Mouse (Mus musculus) neural tube, embryonic 11.5 days (tissue): ENCODE data around the gene Wnt1. TPM values are rescaled to one million over a fixed set of nuclear protein-coding genes. Genes with fewer than 3 reads are reported as not detected.
"Not testable (repeated sequence)": the region's sequence is repeated elsewhere in the genome, so short reads cannot be mapped to it uniquely, and the experiment has no call there.

Experiments used
- ATAC-seq: fragments of 200-750 bp; cut with Nextera tagmentation; 2 replicates; pipeline ENCODE4 v1.8.0; 2017; ENCODE audit warnings: moderate number of reproducible peaks, mild to moderate bottlenecking, moderate TSS enrichment, moderate library complexity; ENCODE audit not compliant: insufficient read depth, low FRiP score, low TSS enrichment
- DNase-seq: peaks from one replicate; pipeline ENCODE4 v3.0.0-alpha.2; 2015; ENCODE audit warnings: low spot score
- H3K27ac ChIP-seq: fragments of 300-500 bp; sonication (generic); 2 replicates; pipeline ENCODE4 v1.5.1; 2014; ENCODE audit warnings: low read depth, mild to moderate bottlenecking, low read length
- H3K27me3 ChIP-seq: fragments of 300-500 bp; sonication (generic); 2 replicates; pipeline ENCODE4 v1.6.1; 2014; ENCODE audit warnings: mild to moderate bottlenecking, low read length, mixed read lengths; ENCODE audit not compliant: control insufficient read depth, insufficient read depth
- H3K36me3 ChIP-seq: fragments of 300-500 bp; sonication (generic); 2 replicates; pipeline ENCODE4 v1.6.1; 2014; ENCODE audit warnings: mild to moderate bottlenecking, low read length, moderate library complexity, mixed read lengths; ENCODE audit not compliant: control insufficient read depth, insufficient read depth
- H3K4me1 ChIP-seq: fragments of 300-500 bp; sonication (generic); 2 replicates; pipeline ENCODE4 v1.6.1; 2014; ENCODE audit warnings: low read length, mixed read lengths; ENCODE audit not compliant: control insufficient read depth, insufficient read depth
- H3K4me2 ChIP-seq: fragments of 300-500 bp; sonication (generic); 2 replicates; pipeline ENCODE4 v1.6.1; 2014; ENCODE audit warnings: low read depth, mild to moderate bottlenecking, moderate library complexity
- H3K4me3 ChIP-seq: fragments of 300-500 bp; sonication (generic); 2 replicates; pipeline ENCODE4 v1.5.1; 2014; ENCODE audit warnings: low read depth, low read length
- H3K9ac ChIP-seq: fragments of 300-500 bp; sonication (generic); 2 replicates; pipeline ENCODE4 v1.6.1; 2014; ENCODE audit warnings: mild to moderate bottlenecking, low read length
- H3K9me3 ChIP-seq: fragments of 300-500 bp; sonication (generic); 2 replicates; pipeline ENCODE4 v1.6.1; 2016; ENCODE audit warnings: low read length; ENCODE audit not compliant: control insufficient read depth
- WGBS: fragments of 180-500 bp; shearing (Covaris S2); extraction: QIAGEN DNeasy Blood & Tissue Kit; methylation state at CpG from one replicate; pipeline ENCODE4 v1.1.7; 2014; 5-methylcytosine and 5-hydroxymethylcytosine counted together
- polyA plus RNA-seq: library from polyadenylated mRNA; unstranded; fragments of >200 nt; fragmentation: Nextera tagmentation; extraction: Ambion mirVana; gene quantifications from 2 replicates; pipeline ENCODE4 v1.2.1, GENCODE M21; 2014

Gene Wnt1
- 11.8 and 12.9 TPM in 2 replicates for polyA plus RNA-seq

DNA sequence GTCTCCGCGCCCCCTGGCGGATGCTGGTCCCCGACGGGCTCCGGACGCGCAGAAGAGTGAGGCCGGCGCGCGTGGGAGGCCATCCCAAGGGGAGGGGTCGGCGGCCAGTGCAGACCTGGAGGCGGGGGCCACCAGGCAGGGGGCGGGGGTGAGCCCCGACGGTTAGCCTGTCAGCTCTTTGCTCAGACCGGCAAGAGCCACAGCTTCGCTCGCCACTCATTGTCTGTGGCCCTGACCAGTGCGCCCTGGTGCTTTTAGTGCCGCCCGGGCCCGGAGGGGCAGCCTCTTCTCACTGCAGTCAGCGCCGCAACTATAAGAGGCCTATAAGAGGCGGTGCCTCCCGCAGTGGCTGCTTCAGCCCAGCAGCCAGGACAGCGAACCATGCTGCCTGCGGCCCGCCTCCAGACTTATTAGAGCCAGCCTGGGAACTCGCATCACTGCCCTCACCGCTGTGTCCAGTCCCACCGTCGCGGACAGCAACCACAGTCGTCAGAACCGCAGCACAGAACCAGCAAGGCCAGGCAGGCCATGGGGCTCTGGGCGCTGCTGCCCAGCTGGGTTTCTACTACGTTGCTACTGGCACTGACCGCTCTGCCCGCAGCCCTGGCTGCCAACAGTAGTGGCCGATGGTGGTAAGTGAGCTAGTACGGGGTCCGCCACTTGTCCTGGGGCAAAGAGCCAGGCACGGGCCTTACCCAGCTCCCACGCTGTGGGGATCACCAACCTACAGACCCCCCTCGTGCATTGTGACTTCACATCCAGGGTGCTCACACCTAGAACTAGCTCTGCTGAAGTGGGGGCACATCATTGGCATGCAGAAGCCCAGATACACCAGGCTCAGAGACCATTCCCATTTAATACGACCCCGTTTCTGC is at the start of gene Wnt1:
Wnt1 (plus strand) TSS at position 197 of the 875 bp plus-strand sequence.
- peak within 1 kb of the TSS; percentile 25 for H3K4me2 ChIP-seq

DNA sequence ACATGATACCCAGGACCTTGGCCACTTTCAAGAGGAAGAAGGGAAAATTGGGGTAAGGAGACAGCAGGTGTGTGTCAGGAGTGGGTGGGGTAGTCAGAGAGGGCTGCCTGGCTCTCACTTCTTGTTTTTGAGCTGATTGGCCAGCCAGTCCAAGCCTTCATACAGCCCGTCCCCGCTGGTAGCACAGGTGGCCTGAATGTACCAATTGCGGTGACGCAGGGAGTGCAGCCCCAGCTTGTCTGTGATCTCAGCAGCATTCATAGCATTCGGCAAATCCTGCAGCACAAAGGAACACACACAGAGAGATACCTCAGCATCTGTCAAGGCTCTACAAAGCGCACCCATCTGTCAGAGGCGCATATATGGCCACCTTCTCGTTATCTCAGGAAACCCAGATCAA is 49.4 kb upstream of the Wnt1 start:
- H3K27me3 ChIP-seq = no peaks in the 10 kb centered on the region
- DNase-seq (no peak), ATAC-seq (no peak)
- no peak overlapping the region for H3K9ac ChIP-seq
- H3K4me1 ChIP-seq = no peaks in the 10 kb centered on the region
- peaks cover 16% of the 10 kb centered on the region for H3K36me3 ChIP-seq
- no peak overlapping the region for H3K27ac ChIP-seq
- no peaks in the 10 kb centered on the region for H3K9me3 ChIP-seq
- H3K4me3 ChIP-seq = no peak overlapping the region
- H3K4me2 ChIP-seq = no peak overlapping the region
- 93% methylated on average over 8 of the region's 8 CpGs for WGBS

More for the DNA sequence above, at the start of gene Wnt1:
- peaks cover 77% of the 10 kb centered on the region for H3K27me3 ChIP-seq
- H3K36me3 ChIP-seq = no peaks in the 10 kb centered on the region; the same call in 1 of the 2 replicates
- DNase-seq (peak; percentile 71), ATAC-seq (no peak)
- WGBS = 2% methylated on average over 51 of the region's 51 CpGs
- H3K9ac ChIP-seq = peak within 1 kb of the TSS; percentile 26; the same call in 1 of the 2 replicates
- peaks cover 20% of the 10 kb centered on the region; the same call in 1 of the 2 replicates for H3K4me1 ChIP-seq
- peak within 1 kb of the TSS; percentile 27 for H3K4me3 ChIP-seq
- no peaks in the 10 kb centered on the region for H3K9me3 ChIP-seq
- no peak within 1 kb of the TSS for H3K27ac ChIP-seq

DNA sequence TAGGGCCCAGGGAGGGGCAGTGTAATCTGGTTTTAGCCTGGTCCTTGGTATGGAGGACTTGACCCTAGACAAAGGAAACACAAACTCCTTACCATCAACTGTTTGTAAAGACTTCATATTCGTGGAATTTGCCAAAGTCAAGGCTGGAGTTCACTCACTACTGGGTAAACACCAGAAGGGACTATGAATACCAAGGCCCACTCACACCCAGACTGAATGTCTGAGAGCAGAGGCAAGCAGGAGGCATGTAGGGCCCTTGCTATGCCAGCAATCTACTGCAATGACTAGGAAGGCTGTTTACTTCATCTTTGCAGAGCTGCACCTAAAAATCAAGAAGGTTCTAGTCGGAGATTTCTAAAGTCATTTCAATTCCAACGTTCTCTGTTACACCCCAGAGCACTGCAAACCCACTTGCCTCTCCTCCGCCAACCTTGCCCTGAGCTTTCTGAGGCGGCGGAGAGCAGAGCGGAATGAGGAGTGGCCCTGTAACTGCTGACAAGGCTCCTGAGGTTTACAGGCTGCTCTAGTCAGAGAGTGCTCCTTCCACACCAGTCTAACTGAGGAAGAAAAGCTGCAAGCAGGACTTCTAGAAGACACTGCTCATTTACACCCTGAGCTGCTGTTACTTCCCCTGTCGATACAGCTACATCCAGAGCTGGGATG is 46.8 kb upstream of the Wnt1 start:
- no peak overlapping the region for H3K9ac ChIP-seq
- ATAC-seq = no peak
- H3K4me3 ChIP-seq = no peak overlapping the region
- no peak overlapping the region for H3K4me2 ChIP-seq
- H3K36me3 ChIP-seq = peaks cover 12% of the 10 kb centered on the region
- H3K27ac ChIP-seq = no peak overlapping the region
- H3K4me1 ChIP-seq = no peaks in the 10 kb centered on the region
- no peaks in the 10 kb centered on the region for H3K27me3 ChIP-seq
- DNase-seq = no peak
- H3K9me3 ChIP-seq = no peaks in the 10 kb centered on the region
- 85% methylated on average over 8 of the region's 8 CpGs for WGBS

DNA sequence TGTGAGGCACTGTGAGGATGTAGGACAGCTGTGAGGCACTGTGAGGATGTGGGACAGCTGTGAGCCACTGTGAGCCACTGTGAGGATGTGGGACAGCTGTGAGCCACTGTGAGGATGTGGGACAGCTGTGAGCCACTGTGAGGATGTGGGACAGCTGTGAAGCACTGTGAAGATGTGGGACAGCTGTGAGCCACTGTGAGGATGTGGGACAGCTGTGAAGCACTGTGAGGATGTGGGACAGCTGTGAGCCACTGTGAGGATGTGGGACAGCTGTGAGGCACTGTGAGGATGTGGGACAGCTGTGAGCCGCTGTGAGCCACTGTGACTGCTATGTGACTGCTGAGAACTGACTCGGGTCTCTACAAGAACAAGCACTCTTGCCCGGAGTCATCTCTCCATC is 45.8 kb upstream of the Wnt1 start:
- not testable (repeated sequence) for H3K27ac ChIP-seq, H3K27me3 ChIP-seq, H3K4me2 ChIP-seq, H3K4me3 ChIP-seq, DNase-seq, H3K4me1 ChIP-seq, H3K9me3 ChIP-seq, ATAC-seq, H3K9ac ChIP-seq
- peaks cover 12% of the 10 kb centered on the region for H3K36me3 ChIP-seq
- WGBS = 90% methylated on average over 3 of the region's 3 CpGs

DNA sequence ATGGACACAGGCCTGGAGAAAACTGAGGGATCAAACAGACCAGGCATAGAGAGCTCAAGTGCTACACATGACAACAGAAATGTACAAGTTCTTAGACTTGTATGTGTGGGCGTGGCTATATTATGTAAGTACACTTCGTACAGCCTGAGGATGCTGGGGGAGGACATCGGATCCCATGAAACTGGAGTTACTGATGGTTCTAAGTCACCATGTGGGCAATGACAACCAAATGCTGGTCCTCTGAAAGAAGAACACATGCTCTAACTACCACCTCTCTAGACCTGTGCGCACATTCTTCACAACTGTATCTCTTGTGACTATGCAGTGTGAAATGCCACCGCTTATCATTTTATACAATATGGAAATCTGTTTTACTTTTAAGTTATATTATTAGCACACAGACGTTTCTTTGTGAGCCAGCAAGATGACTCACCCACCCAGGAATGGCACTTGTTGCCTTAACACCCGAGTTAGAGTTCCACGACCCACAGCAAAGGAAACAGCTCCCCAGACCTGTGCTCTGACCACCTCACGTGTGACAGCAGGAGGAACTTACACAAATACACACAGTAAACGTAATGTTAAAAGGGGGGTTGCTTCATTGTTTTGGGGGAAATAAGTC is 43.2 kb upstream of the Wnt1 start:
- DNase-seq = no peak
- no peaks in the 10 kb centered on the region for H3K4me1 ChIP-seq
- no peaks in the 10 kb centered on the region for H3K27me3 ChIP-seq
- H3K4me3 ChIP-seq = no peak overlapping the region
- no peak overlapping the region for H3K4me2 ChIP-seq
- WGBS = 91% methylated on average over 10 of the region's 10 CpGs
- no peak overlapping the region for H3K9ac ChIP-seq
- no peak overlapping the region for H3K27ac ChIP-seq
- no peaks in the 10 kb centered on the region; the same call in 1 of the 2 replicates for H3K36me3 ChIP-seq
- ATAC-seq = no peak
- H3K9me3 ChIP-seq = no peaks in the 10 kb centered on the region

DNA sequence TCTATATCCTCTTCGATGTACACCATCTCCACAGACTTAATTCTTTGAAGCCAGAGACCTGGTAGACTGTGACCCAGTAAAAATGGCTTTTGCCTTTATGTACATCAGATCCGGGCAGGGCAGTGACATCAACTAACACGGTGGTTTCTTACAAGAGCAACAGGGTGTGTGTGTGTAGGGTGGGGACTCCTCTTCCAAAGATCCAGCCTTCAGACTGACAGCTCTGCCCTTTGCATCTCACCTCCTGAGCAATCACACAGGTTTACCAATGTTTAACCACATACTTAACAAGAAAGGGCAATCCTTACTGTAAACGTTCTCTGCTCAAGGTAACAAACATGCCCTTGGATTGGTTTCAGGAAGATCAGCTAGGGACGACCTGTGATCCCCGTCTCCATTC is 42.4 kb upstream of the Wnt1 start:
- no peaks in the 10 kb centered on the region for H3K4me1 ChIP-seq
- H3K4me2 ChIP-seq = no peak overlapping the region
- no peak overlapping the region for H3K9ac ChIP-seq
- DNase-seq = no peak
- H3K36me3 ChIP-seq = no peaks in the 10 kb centered on the region; the same call in 1 of the 2 replicates
- no peaks in the 10 kb centered on the region for H3K9me3 ChIP-seq
- ATAC-seq = no peak
- no peak overlapping the region for H3K27ac ChIP-seq
- 84% methylated on average over 6 of the region's 6 CpGs for WGBS
- H3K4me3 ChIP-seq = no peak overlapping the region
- H3K27me3 ChIP-seq = no peaks in the 10 kb centered on the region

DNA sequence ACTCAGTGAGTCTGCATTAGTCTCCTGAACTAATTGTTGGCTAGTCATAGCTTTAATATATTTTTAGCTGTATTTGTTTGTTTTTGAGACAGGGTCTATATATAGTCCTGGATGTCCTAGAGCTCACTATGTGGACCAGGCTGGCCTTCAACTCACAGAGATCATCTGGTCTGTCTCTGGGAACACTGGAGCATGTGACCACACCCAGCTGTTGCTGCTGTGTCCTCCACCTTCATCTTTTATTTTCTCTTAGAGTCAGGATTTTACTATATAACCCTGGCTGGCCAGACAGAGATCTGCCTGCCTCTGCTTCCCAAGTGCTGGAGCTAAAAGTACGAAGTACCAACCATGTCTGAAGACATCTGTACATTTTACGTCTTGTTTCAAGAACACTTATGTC is 40.6 kb upstream of the Wnt1 start:
- ATAC-seq (no peak), DNase-seq (no peak)
- Histone ChIP-seq H3K4me3 (no peak overlapping the region), H3K9me3 (no peaks in the 10 kb centered on the region), H3K27ac (no peak overlapping the region), H3K36me3 (no peaks in the 10 kb centered on the region), H3K9ac (no peak overlapping the region), H3K4me2 (no peak overlapping the region), H3K4me1 (no peaks in the 10 kb centered on the region), H3K27me3 (no peaks in the 10 kb centered on the region)
- 96% methylated on average over 2 of the region's 2 CpGs for WGBS

DNA sequence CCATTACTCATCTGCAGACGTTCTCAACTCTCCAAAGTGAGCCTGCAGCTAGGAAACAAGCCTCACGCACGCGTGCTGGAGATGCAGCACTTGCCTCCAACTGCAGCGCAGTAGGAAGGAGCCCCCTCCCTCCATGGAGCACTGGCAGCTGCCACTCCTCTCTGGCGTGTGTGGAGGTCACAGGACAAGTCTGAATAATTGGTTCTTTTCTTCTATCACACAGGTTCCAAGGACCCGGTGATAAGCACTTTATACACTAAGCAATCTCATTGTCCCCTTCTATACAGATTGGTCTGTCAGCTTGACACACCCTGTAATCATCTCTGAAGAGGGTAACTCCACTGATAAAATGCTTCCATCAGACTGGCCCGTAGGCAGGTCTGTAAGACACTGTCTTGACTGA is 36.6 kb upstream of the Wnt1 start:
- no peak overlapping the region for H3K9ac ChIP-seq
- 82% methylated on average over 8 of the region's 8 CpGs for WGBS
- H3K4me3 ChIP-seq = no peak overlapping the region
- H3K4me2 ChIP-seq = no peak overlapping the region
- no peak for ATAC-seq
- H3K36me3 ChIP-seq = no peaks in the 10 kb centered on the region
- no peaks in the 10 kb centered on the region for H3K27me3 ChIP-seq
- no peaks in the 10 kb centered on the region for H3K9me3 ChIP-seq
- H3K27ac ChIP-seq = no peak overlapping the region
- no peaks in the 10 kb centered on the region for H3K4me1 ChIP-seq
- DNase-seq = no peak
